In the genomic region with DNA sequence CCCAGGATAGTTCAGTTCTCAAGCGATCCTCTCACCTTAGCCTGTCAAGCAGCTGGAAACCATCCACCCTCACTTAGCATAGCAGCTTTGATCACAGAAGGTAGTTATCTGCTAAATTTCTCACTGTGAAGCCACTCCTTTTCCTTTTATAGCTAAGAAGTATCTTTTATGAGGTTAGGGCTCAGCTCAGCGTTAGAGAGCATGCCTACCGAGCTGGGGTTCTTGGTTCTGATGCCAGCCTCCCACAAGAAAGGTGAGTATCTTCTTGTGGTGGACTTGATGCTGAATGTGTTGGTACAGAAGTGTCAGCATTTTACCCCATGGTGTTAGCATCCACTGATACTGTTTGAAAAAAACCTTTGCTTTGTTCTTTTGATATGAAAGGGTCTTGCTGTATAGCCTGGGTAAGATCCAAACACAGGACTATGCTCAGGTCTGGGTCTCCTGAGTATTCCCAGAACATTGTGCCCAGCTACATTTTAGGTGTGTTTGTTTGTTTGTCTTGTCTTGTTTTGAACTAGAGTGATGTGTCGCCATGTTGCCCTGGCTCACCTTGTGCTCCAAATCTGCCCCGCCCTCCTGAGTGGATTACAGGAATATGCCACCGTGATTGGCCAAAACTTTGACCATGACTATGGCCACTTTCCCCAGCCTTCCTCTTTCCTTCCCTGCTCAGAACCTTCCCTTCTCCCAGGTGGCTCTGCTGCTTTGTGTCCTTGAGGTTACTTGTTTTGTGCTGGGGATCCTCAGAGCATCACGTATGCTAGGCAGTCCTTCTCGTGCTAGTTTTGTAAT, we compare ENCODE assay signal across 22 mouse cellular contexts. TPM values are rescaled to one million over a fixed set of nuclear protein-coding genes. Genes with fewer than 3 reads are reported as not detected.
A peak's percentile ranks its signal among the peaks of the same experiment; 100 is the strongest.
DNase-seq lines count a peak whose midpoint lies in the region; ATAC-seq and TF ChIP-seq lines count a peak whose summit lies in the region.
"Had no signal": no experiment of that assay in that cellular context is flagged by ENCODE, and none has a peak within 500 bp of the region (broad histone marks: within the 10 kb centered on the region; RNA-seq: fewer than 3 reads in every experiment).

No protein-coding gene starts in this region.

- H3K27ac ChIP-seq in liver, postnatal 0 days (ENCODE audit: low read depth), result peak overlapping the region; percentile 31; the same call in 1 of the 2 replicates
- H3K27ac ChIP-seq: embryonic facial prominence, embryonic 15.5 days; forebrain, embryonic 12.5 days; hindbrain, embryonic 14.5 days; kidney, embryonic 15.5 days; limb, embryonic 10.5 days; macrophage; midbrain, embryonic 15.5 days had no signal

- no peaks in the 10 kb centered on the region for H3K36me3 ChIP-seq in liver, postnatal 0 days (replicated peaks; ENCODE audit: insufficient read depth, low read length)
- H3K36me3 ChIP-seq: embryonic facial prominence, embryonic 15.5 days; forebrain, embryonic 12.5 days; kidney, embryonic 15.5 days; limb, embryonic 10.5 days; midbrain, embryonic 15.5 days had no signal

- H3K4me1 ChIP-seq in liver, postnatal 0 days (ENCODE audit: insufficient read depth), result peaks cover 19% of the 10 kb centered on the region
- H3K4me1 ChIP-seq: forebrain, embryonic 12.5 days; limb, embryonic 10.5 days; midbrain, embryonic 15.5 days had no signal

- TF ChIP-seq EP300 in liver, postnatal 0 days (IDR thresholded peaks at IDR 0.05; ENCODE audit: low read depth), result no peak

- TF ChIP-seq CTCF in liver, postnatal 0 days (IDR thresholded peaks at IDR 0.05; ENCODE audit: low read depth), result no peak

- H3K9me3 ChIP-seq in liver, postnatal 0 days (ENCODE audit: low read length), result no peaks in the 10 kb centered on the region
- H3K9me3 ChIP-seq: embryonic facial prominence, embryonic 15.5 days; forebrain, embryonic 12.5 days; kidney, embryonic 15.5 days; limb, embryonic 10.5 days; midbrain, embryonic 15.5 days had no signal

- no peak overlapping the region for H3K9ac ChIP-seq in liver, postnatal 0 days (replicated peaks)
- H3K9ac ChIP-seq: embryonic facial prominence, embryonic 15.5 days; forebrain, embryonic 12.5 days; hindbrain, embryonic 14.5 days; kidney, embryonic 15.5 days; midbrain, embryonic 15.5 days had no signal

- 78% methylated on average over 8 of the region's 8 CpGs for WGBS in liver, postnatal 0 days (ENCODE audit: insufficient replicate concordance)

- ATAC-seq in CD4-positive, CD25-positive, alpha-beta regulatory T cell, adult 4 months, result no peak
- ATAC-seq in inflammation-experienced regulatory T-cells, adult 6 months, result peak; percentile 38
- ATAC-seq in liver, postnatal 0 days, result no peak; the same call in 1 of the 2 replicates
- ATAC-seq: intestine, embryonic 16.5 days; midbrain, embryonic 15.5 days had no signal

- H3K4me3 ChIP-seq in liver, postnatal 0 days (ENCODE audit: low read depth, low read length), result no peak overlapping the region
- H3K4me3 ChIP-seq: embryonic facial prominence, embryonic 15.5 days; forebrain, embryonic 12.5 days; kidney, embryonic 15.5 days; limb, embryonic 10.5 days; midbrain, embryonic 15.5 days had no signal

- no peak overlapping the region for H3K4me2 ChIP-seq in liver, postnatal 0 days (ENCODE audit: low read depth, low read length)
- H3K4me2 ChIP-seq: embryonic facial prominence, embryonic 15.5 days; forebrain, embryonic 12.5 days; heart, embryonic 11.5 days; hindbrain, embryonic 14.5 days; kidney, embryonic 15.5 days; midbrain, embryonic 15.5 days had no signal

- no peaks in the 10 kb centered on the region for H3K27me3 ChIP-seq in liver, postnatal 0 days (ENCODE audit: insufficient read depth, low read length)
- H3K27me3 ChIP-seq: embryonic facial prominence, embryonic 15.5 days; forebrain, embryonic 12.5 days; kidney, embryonic 15.5 days had no signal

- DNase-seq in CD4-positive, CD25-positive, alpha-beta regulatory T cell, adult 2 months (ENCODE audit: low read depth, low spot score), result peak; percentile 25
- DNase-seq in CD4-positive helper T cell, adult 2 months (ENCODE audit: low read depth, low spot score), result peak; percentile 82
- DNase-seq in liver, postnatal 0 days, result no peak
- no peak for DNase-seq in c-Kit-positive CD71-positive TER-119-positive erythroid progenitor cells, embryonic 14.5 days (ENCODE audit: low spot score)
- DNase-seq in urinary bladder, postnatal 4 days (ENCODE audit: low spot score in 2 of 2), result no peak
- DNase-seq in embryo, embryonic 11 days, result no peak
- DNase-seq: cerebellum, postnatal 10 days; gastrocnemius, postnatal 25 days; heart, postnatal 14 days; lung, adult 2 months; spleen, adult 18-20 months had no signal

RNA-seq across cellular contexts. Expression of gene Prdm10, which starts 8.9 kb away (rescaled TPM):
- 10 to 100 TPM in 1 of 2 experiments, 1 to 10 TPM in 1; 9.6 to 10.1 TPM for polyA plus RNA-seq in CD4-positive, CD25-positive, alpha-beta regulatory T cell, adult 4 months (2017; shearing (Covaris generic))
- 1 to 10 TPM; 7.7 to 9.0 (median 8.5) TPM for polyA plus RNA-seq in inflammation-experienced regulatory T-cells, adult 6 months (2017; shearing (Covaris generic))
- polyA plus RNA-seq in liver, postnatal 0 days (2015; fragmentation: Nextera tagmentation; extraction: Ambion mirVana), result 1.3 and 1.5 TPM in 2 replicates

RNA-seq across cellular contexts. Expression of gene Aplp2, which starts 59.8 kb away (rescaled TPM):
- polyA plus RNA-seq in CD4-positive, CD25-positive, alpha-beta regulatory T cell, adult 4 months (2017; shearing (Covaris generic)), result 10 to 100 TPM; 82.6 to 83.2 TPM
- polyA plus RNA-seq in inflammation-experienced regulatory T-cells, adult 6 months (2017; shearing (Covaris generic)), result 100 to 1,000 TPM in 1 of 3 experiments, 10 to 100 TPM in 2; 65.4 to 108 (median 70.8) TPM
- polyA plus RNA-seq in liver, postnatal 0 days (2015; fragmentation: Nextera tagmentation; extraction: Ambion mirVana), result 167 and 178 TPM in 2 replicates

Comparison
In these comparisons a context has a peak if more than half of its experiments do, and no peak if none do; other contexts are left out.
1. DNase-seq: peak in CD4-positive, CD25-positive, alpha-beta regulatory T cell, adult 2 months (single experiment) and CD4-positive helper T cell, adult 2 months (single experiment); none in liver, postnatal 0 days (single experiment), c-Kit-positive CD71-positive TER-119-positive erythroid progenitor cells, embryonic 14.5 days (single experiment), urinary bladder, postnatal 4 days (0 of 2) and embryo, embryonic 11 days (single experiment).